Mouse (Mus musculus) olfactory bulb, adult 2 months (tissue): Measurements from ENCODE around the gene Dus1l.

Experiments
- CTCF ChIP-seq: fragments of 200-500 bp; IDR thresholded peaks from 2 replicates; pipeline ENCODE4 v1.5.1; 2012; ENCODE audit warnings: low read depth, mild to moderate bottlenecking, low read length, moderate library complexity; ENCODE audit not compliant: insufficient read depth
- POLR2A ChIP-seq: fragments of 200-500 bp; IDR thresholded peaks from 2 replicates; pipeline ENCODE4 v1.6.1; 2012; ENCODE audit warnings: mild to moderate bottlenecking, low read depth, low read length, moderate library complexity; ENCODE audit not compliant: insufficient read depth

GRCm38 (mm10) chr11:120812068-120812467, 15.9 kb upstream of the Dus1l start:
- no peak for TF ChIP-seq CTCF
- TF ChIP-seq POLR2A: no peak
